Mouse (Mus musculus) B cell, adult (primary cell): ENCODE data around the gene Hspa4. TPM values are rescaled to one million over a fixed set of nuclear protein-coding genes. Genes with fewer than 3 reads are reported as not detected.

Experiments used
- total RNA-seq: library from RNA; stranded (reverse); gene quantifications from 4 replicates; pipeline ENCODE4 v1.2.4, GENCODE M21; 2023; ENCODE audit not compliant: inconsistent age

Hspa4 gene
- total RNA-seq, result 107 to 132 TPM (median 116 TPM) in 4 replicates

DNA sequence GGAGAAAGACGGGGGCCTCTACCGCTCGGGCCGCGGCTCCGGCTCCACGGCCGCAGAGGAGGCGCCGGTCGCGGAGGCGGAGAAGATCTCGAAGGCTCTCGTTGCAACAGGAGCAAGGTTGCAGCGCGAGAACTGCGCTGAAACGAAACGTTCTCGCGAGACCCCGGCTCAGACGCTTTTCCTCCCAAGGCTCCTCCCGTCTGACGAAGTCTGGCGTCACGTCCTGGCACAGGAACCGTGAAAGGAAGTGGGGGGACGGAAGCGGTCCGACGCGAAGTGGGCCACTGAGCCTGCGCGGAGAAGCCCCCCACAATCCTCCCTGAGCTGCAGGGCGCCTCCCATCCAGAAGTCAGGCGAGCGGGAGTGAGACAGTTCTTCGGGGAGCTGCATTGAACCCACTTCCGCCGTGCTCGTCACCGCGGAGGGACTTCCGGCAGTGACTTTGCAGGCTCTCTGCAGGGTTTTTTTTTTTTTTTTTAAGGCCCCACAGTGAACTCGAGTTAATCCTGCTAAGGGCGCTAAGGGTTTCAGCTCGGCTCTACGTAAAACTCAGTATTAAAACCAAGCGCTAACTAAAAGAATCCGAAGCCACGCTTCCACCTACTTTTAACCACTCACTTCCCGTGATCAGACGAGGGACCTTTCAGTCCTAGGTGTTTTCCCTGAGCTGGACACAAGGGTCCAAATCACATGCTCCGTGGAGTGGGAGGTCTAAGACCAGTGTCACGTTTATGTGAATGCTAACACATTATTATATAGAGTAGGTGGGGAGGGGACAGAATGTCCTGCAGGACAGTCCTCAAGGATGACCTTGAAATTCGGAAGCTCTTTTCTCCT lies at the start of gene Hspa4:
Gene Hspa4 (minus strand): TSS at position 128 of the 837 bp plus-strand sequence.

DNA sequence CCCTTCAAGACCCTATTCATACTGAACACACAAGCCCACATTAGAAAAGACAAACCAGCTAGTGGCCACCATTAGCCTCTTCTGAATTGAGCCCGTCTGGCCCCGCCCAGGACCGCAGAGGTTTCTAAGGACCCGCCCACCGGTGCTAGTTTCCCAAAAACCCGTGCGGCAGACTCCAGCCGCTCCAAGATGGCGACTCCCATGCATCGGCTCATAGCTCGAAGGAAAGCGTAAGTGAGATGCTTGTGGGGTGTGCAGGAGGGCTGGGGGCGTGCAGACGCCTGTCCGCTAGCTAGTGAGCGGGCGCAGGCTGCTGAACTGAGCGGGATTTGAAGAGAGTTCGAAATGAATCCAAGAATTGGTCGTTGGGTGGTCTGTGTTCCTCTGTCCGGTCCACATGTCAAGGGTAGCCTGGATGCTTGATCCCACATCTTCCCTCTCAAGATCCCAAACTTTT lies 24.3 kb upstream of the Hspa4 start, which contains the start of gene Zcchc10:
Gene Zcchc10 (plus strand): TSS at position 168 of the 457 bp plus-strand sequence.

Other genes with a start within 250 kb of the Hspa4 start
- gene Zcchc10, start 24.2 kb upstream of the Hspa4 start, total RNA-seq, result 15.6 to 20.7 TPM (median 16.7 TPM) in 4 replicates
- gene Aff4, start 50.4 kb upstream of the Hspa4 start, total RNA-seq, result 278 to 365 TPM (median 344 TPM) in 4 replicates
- not detected in 4 replicates for gene Leap2, start 122.7 kb upstream of the Hspa4 start, total RNA-seq
- gene Uqcrq, start 130.4 kb upstream of the Hspa4 start, total RNA-seq, result 138 to 153 TPM (median 150 TPM) in 4 replicates
- gene Gdf9, start 130.6 kb upstream of the Hspa4 start, total RNA-seq, result 0.39 to 0.94 TPM (median 0.77 TPM) in 4 replicates
- gene Gm10447, start 156.7 kb upstream of the Hspa4 start, total RNA-seq, result not detected in 4 replicates
- gene Shroom1, start 156.7 kb upstream of the Hspa4 start, total RNA-seq, result not detected in 4 replicates
- gene Gm9837, start 170.0 kb upstream of the Hspa4 start, total RNA-seq, result not detected in 4 replicates
- not detected in 4 replicates for gene Gm9945, start 179.7 kb upstream of the Hspa4 start, total RNA-seq
- not detected in 4 replicates for gene Sowaha, start 179.8 kb upstream of the Hspa4 start, total RNA-seq
- 0.22 to 0.54 TPM in 2 of 4 replicates, not detected in the others for gene Sept8, start 218.8 kb upstream of the Hspa4 start, total RNA-seq